Mouse (Mus musculus) lung, postnatal 0 days (tissue): ENCODE measurements around the gene Ddx49.

Experiments used
- CTCF ChIP-seq: IDR thresholded peaks from 2 replicates; pipeline ENCODE4 v1.5.1; 2016; ENCODE audit warnings: antibody characterized with exemption, mild to moderate bottlenecking
- EP300 ChIP-seq: IDR thresholded peaks from 2 replicates; pipeline ENCODE4 v1.6.1; 2016; ENCODE audit warnings: antibody characterized with exemption, mild to moderate bottlenecking, control low read depth

DNA sequence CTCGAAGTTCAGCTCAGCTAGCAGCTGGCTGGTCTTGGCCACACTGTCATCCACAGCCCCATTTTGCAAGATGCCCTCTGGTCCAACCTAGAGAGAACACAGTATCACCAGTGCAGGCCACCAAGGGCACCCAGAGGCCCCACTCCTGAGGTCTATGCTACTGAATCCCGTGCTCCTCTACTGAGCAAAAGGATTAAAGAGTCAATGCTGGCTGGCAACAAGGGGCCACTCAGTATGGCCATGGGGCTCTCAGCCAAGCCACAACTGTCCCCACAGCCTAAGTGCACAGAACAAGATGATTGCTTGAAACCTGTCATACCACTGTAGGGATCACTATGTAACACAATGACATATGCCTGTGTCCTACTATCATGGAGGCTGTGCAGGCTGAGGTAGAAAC is 42.0 kb upstream of the Ddx49 start:
- TF ChIP-seq CTCF (no peak), EP300 (no peak)
